Mouse (Mus musculus): ENCODE data around the gene Sdhaf2. TPM values are rescaled to one million over a fixed set of nuclear protein-coding genes. Genes with fewer than 3 reads are reported as not detected.
A peak's percentile ranks its signal among the peaks of the same experiment; 100 is the strongest.

Sdhaf2 gene
- polyA plus RNA-seq, 1 experiment from 2014 or later: 52.2 TPM

- Histone ChIP-seq H3K27ac (replicated peaks in 1 of 2; ENCODE audit: control insufficient read depth in 1 of 2, insufficient read depth in 1 of 2, low read depth in 2 of 2, low read length in 2 of 2) (peak overlapping the region; percentile 87 to 99), H3K36me3 (ENCODE audit: control insufficient read depth, insufficient read depth, low read length) (peaks cover 29% of the 10 kb centered on the region), H3K4me2 (ENCODE audit: low read length) (peak overlapping the region; percentile 84), H3K9ac (ENCODE audit: low read length) (peak overlapping the region; percentile 98), H3K4me3 (ENCODE audit: control insufficient read depth in 1 of 2, insufficient read depth in 1 of 2, low read depth in 1 of 2, low read length in 2 of 2) (peak overlapping the region; percentile 97 to 99), H3K9me3 (ENCODE audit: control insufficient read depth, low read length) (no peaks in the 10 kb centered on the region), H3K4me1 (ENCODE audit: control insufficient read depth in 2 of 2, insufficient read depth in 2 of 2, low read length in 2 of 2) (peaks cover 0 to 24% of the 10 kb centered on the region in 2 experiments; a peak in 2 of 4 replicates), H3K27me3 (ENCODE audit: control insufficient read depth, insufficient read depth, low read length) (no peaks in the 10 kb centered on the region)
- WGBS: 2% methylated on average over 19 of the region's 19 CpGs
- ATAC-seq (ENCODE audit: insufficient number of reproducible peaks, insufficient read depth, low FRiP score, low read depth): no peak
Observed at GRCm38 (mm10) chr19:10524784-10525105, 1.2 kb downstream of the Sdhaf2 start.

- Histone ChIP-seq H3K9ac (ENCODE audit: low read length) (0 out of 2 replicates have a peak overlapping the region, but pooled peaks have one; percentile 98), H3K27me3 (ENCODE audit: control insufficient read depth, insufficient read depth, low read length) (no peaks in the 10 kb centered on the region), H3K36me3 (ENCODE audit: control insufficient read depth, insufficient read depth, low read length) (peaks cover 21% of the 10 kb centered on the region), H3K27ac (replicated peaks in 1 of 2; ENCODE audit: control insufficient read depth in 1 of 2, insufficient read depth in 1 of 2, low read depth in 2 of 2, low read length in 2 of 2) (no peak overlapping the region), H3K4me1 (ENCODE audit: control insufficient read depth in 2 of 2, insufficient read depth in 2 of 2, low read length in 2 of 2) (peaks cover 0 to 24% of the 10 kb centered on the region in 2 experiments; a peak in 2 of 4 replicates), H3K4me3 (ENCODE audit: control insufficient read depth in 1 of 2, insufficient read depth in 1 of 2, low read depth in 1 of 2, low read length in 2 of 2) (no peak overlapping the region), H3K4me2 (ENCODE audit: low read length) (peak overlapping the region; percentile 84), H3K9me3 (ENCODE audit: control insufficient read depth, low read length) (no peaks in the 10 kb centered on the region)
- no peak for ATAC-seq (ENCODE audit: insufficient number of reproducible peaks, insufficient read depth, low FRiP score, low read depth)
- 73% methylated on average over 5 of the region's 5 CpGs for WGBS
Observed at GRCm38 (mm10) chr19:10523483-10524080, 2.4 kb downstream of the Sdhaf2 start.

- H3K27ac ChIP-seq (replicated peaks in 1 of 2; ENCODE audit: control insufficient read depth in 1 of 2, insufficient read depth in 1 of 2, low read depth in 2 of 2, low read length in 2 of 2): no peak overlapping the region
- WGBS: 71% methylated on average over 1 of the region's 1 CpGs
- no peak overlapping the region for H3K9ac ChIP-seq (ENCODE audit: low read length)
Observed at GRCm38 (mm10) chr19:10521926-10522325, 4.0 kb downstream of the Sdhaf2 start.

GRCm38 (mm10) chr19:10520355-10520754 lies 5.6 kb downstream of the Sdhaf2 start:
- WGBS: 39% methylated on average over 1 of the region's 1 CpGs
- no peak for ATAC-seq (ENCODE audit: insufficient number of reproducible peaks, insufficient read depth, low FRiP score, low read depth)
- no peak overlapping the region for H3K4me2 ChIP-seq (ENCODE audit: low read length)

More at GRCm38 (mm10) chr19:10521926-10522325, 4.0 kb downstream of the Sdhaf2 start:
- Histone ChIP-seq H3K36me3 (ENCODE audit: control insufficient read depth, insufficient read depth, low read length) (peaks cover 20% of the 10 kb centered on the region), H3K9me3 (ENCODE audit: control insufficient read depth, low read length) (no peaks in the 10 kb centered on the region), H3K27me3 (ENCODE audit: control insufficient read depth, insufficient read depth, low read length) (no peaks in the 10 kb centered on the region), H3K4me2 (ENCODE audit: low read length) (no peak overlapping the region), H3K4me3 (ENCODE audit: control insufficient read depth in 1 of 2, insufficient read depth in 1 of 2, low read depth in 1 of 2, low read length in 2 of 2) (no peak overlapping the region), H3K4me1 (ENCODE audit: control insufficient read depth in 2 of 2, insufficient read depth in 2 of 2, low read length in 2 of 2) (peaks cover 0 to 16% of the 10 kb centered on the region in 2 experiments; a peak in 2 of 4 replicates)
- no peak for ATAC-seq (ENCODE audit: insufficient number of reproducible peaks, insufficient read depth, low FRiP score, low read depth)

GRCm38 (mm10) chr19:10510759-10511330 lies 15.1 kb downstream of the Sdhaf2 start:
- ATAC-seq (ENCODE audit: insufficient number of reproducible peaks, insufficient read depth, low FRiP score, low read depth): no peak
- Histone ChIP-seq H3K4me1 (ENCODE audit: control insufficient read depth in 2 of 2, insufficient read depth in 2 of 2, low read length in 2 of 2) (no peaks in the 10 kb centered on the region), H3K4me3 (ENCODE audit: control insufficient read depth in 1 of 2, insufficient read depth in 1 of 2, low read depth in 1 of 2, low read length in 2 of 2) (no peak overlapping the region), H3K9ac (ENCODE audit: low read length) (no peak overlapping the region), H3K4me2 (ENCODE audit: low read length) (no peak overlapping the region), H3K9me3 (ENCODE audit: control insufficient read depth, low read length) (no peaks in the 10 kb centered on the region), H3K27me3 (ENCODE audit: control insufficient read depth, insufficient read depth, low read length) (no peaks in the 10 kb centered on the region), H3K27ac (replicated peaks in 1 of 2; ENCODE audit: control insufficient read depth in 1 of 2, insufficient read depth in 1 of 2, low read depth in 2 of 2, low read length in 2 of 2) (no peak overlapping the region), H3K36me3 (ENCODE audit: control insufficient read depth, insufficient read depth, low read length) (peaks cover 70% of the 10 kb centered on the region)
- WGBS: 81% methylated on average over 6 of the region's 6 CpGs

More at GRCm38 (mm10) chr19:10520355-10520754, 5.6 kb downstream of the Sdhaf2 start:
- Histone ChIP-seq H3K9me3 (ENCODE audit: control insufficient read depth, low read length) (no peaks in the 10 kb centered on the region), H3K27me3 (ENCODE audit: control insufficient read depth, insufficient read depth, low read length) (no peaks in the 10 kb centered on the region), H3K9ac (ENCODE audit: low read length) (no peak overlapping the region), H3K27ac (replicated peaks in 1 of 2; ENCODE audit: control insufficient read depth in 1 of 2, insufficient read depth in 1 of 2, low read depth in 2 of 2, low read length in 2 of 2) (no peak overlapping the region), H3K36me3 (ENCODE audit: control insufficient read depth, insufficient read depth, low read length) (peaks cover 31% of the 10 kb centered on the region), H3K4me1 (ENCODE audit: control insufficient read depth in 2 of 2, insufficient read depth in 2 of 2, low read length in 2 of 2) (peaks cover 0 to 8% of the 10 kb centered on the region in 2 experiments; a peak in 2 of 4 replicates), H3K4me3 (ENCODE audit: control insufficient read depth in 1 of 2, insufficient read depth in 1 of 2, low read depth in 1 of 2, low read length in 2 of 2) (no peak overlapping the region)

- Histone ChIP-seq H3K36me3 (ENCODE audit: control insufficient read depth, insufficient read depth, low read length) (peaks cover 78% of the 10 kb centered on the region), H3K9me3 (ENCODE audit: control insufficient read depth, low read length) (no peaks in the 10 kb centered on the region), H3K4me1 (ENCODE audit: control insufficient read depth in 2 of 2, insufficient read depth in 2 of 2, low read length in 2 of 2) (no peaks in the 10 kb centered on the region), H3K27ac (replicated peaks in 1 of 2; ENCODE audit: control insufficient read depth in 1 of 2, insufficient read depth in 1 of 2, low read depth in 2 of 2, low read length in 2 of 2) (no peak overlapping the region), H3K9ac (ENCODE audit: low read length) (no peak overlapping the region), H3K4me3 (ENCODE audit: control insufficient read depth in 1 of 2, insufficient read depth in 1 of 2, low read depth in 1 of 2, low read length in 2 of 2) (no peak overlapping the region), H3K4me2 (ENCODE audit: low read length) (no peak overlapping the region), H3K27me3 (ENCODE audit: control insufficient read depth, insufficient read depth, low read length) (no peaks in the 10 kb centered on the region)
- no peak for ATAC-seq (ENCODE audit: insufficient number of reproducible peaks, insufficient read depth, low FRiP score, low read depth)
- WGBS: 4% methylated on average over 4 of the region's 4 CpGs
Observed at GRCm38 (mm10) chr19:10502571-10502970, 23.4 kb downstream of the Sdhaf2 start.

GRCm38 (mm10) chr19:10500581-10500980 lies 25.4 kb downstream of the Sdhaf2 start:
- no peak for ATAC-seq (ENCODE audit: insufficient number of reproducible peaks, insufficient read depth, low FRiP score, low read depth)
- H3K36me3 ChIP-seq (ENCODE audit: control insufficient read depth, insufficient read depth, low read length): peaks cover 64% of the 10 kb centered on the region
- no peak overlapping the region for H3K4me2 ChIP-seq (ENCODE audit: low read length)
- no peak overlapping the region for H3K27ac ChIP-seq (replicated peaks in 1 of 2; ENCODE audit: control insufficient read depth in 1 of 2, insufficient read depth in 1 of 2, low read depth in 2 of 2, low read length in 2 of 2)
- no peak overlapping the region for H3K9ac ChIP-seq (ENCODE audit: low read length)
- no peaks in the 10 kb centered on the region for H3K27me3 ChIP-seq (ENCODE audit: control insufficient read depth, insufficient read depth, low read length)
- H3K4me3 ChIP-seq (ENCODE audit: control insufficient read depth in 1 of 2, insufficient read depth in 1 of 2, low read depth in 1 of 2, low read length in 2 of 2): no peak overlapping the region
- no peaks in the 10 kb centered on the region for H3K4me1 ChIP-seq (ENCODE audit: control insufficient read depth in 2 of 2, insufficient read depth in 2 of 2, low read length in 2 of 2)
- WGBS: 76% methylated on average over 8 of the region's 8 CpGs
- H3K9me3 ChIP-seq (ENCODE audit: control insufficient read depth, low read length): no peaks in the 10 kb centered on the region
